Mouse (Mus musculus): Measurements from ENCODE around the gene AI593442.

AI593442 gene

GRCm38 (mm10) chr9:52679362-52679947 lies at the start of gene AI593442:
Gene AI593442 (minus strand): TSS chr9:52679780.
- DNase-seq (ENCODE audit: low spot score): no peak

- DNase-seq (ENCODE audit: low spot score): no peak
Measured at GRCm38 (mm10) chr9:52728806-52729205, 49.2 kb upstream of the AI593442 start.

DNA sequence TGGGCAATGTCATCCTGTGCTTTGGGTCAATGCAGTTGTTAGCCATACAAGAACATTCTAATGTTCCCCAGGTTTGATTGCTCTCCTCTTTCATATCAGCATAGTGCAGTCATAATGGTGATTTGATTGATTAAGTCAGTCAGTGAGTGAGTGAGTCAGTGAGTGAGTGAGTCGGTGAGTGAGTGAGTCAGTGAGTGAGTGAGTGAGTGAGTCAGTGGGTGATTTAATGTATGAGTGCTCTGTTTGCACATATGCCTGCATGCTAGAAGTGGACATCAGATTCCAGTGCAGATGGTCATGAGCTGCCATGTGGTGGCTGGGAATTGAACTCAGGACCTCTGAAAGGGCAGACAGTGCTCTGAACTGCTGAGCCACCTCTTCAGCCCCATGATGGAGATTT lies 43.0 kb upstream of the AI593442 start:
- no peak for DNase-seq (ENCODE audit: low spot score)

GRCm38 (mm10) chr9:52719562-52719961 lies 40.0 kb upstream of the AI593442 start:
- DNase-seq (ENCODE audit: low spot score): no peak

DNA sequence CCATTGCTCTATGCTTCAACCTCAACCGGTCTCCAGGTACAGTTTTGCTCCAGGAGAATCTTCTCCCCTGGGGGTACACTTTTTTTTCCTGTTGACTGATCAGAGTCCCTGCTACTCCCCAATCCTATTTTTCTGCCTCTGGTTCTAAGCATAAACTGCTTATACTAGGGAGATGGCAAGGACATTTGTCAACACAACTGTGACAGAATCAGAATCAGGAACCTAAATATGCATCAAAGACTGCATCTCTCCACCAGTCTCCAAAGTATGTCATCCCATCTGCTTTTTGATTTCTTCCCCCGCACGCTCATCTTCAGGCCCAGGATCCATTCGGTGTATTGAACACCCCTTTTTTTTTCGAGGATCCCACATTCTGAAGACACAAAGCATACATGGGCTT lies 456 bp upstream of the AI593442 start:
- no peak for DNase-seq (ENCODE audit: low spot score)

DNA sequence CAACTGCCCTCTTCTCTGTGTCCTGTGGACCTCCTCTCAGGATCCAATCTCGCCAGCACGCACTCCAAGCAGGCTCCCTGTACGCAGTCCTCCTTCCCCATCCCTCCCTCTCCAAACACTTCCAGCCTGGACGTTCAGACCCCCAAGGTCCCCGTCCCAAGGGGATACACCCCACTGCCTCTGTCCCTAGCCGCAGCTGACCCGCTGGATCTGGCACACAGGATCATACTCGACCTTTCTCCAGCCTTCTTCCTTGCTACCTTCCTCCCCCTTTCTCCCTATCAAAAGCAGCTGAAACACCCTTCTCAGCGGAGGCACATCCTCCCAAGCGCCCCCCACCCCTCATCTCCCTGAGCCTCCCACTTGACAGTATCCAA lies 753 bp downstream of the AI593442 start:
- no peak for DNase-seq (ENCODE audit: low spot score)

- no peak for DNase-seq (ENCODE audit: low spot score)
Measured at GRCm38 (mm10) chr9:52678179-52678838, 1.3 kb downstream of the AI593442 start.

DNA sequence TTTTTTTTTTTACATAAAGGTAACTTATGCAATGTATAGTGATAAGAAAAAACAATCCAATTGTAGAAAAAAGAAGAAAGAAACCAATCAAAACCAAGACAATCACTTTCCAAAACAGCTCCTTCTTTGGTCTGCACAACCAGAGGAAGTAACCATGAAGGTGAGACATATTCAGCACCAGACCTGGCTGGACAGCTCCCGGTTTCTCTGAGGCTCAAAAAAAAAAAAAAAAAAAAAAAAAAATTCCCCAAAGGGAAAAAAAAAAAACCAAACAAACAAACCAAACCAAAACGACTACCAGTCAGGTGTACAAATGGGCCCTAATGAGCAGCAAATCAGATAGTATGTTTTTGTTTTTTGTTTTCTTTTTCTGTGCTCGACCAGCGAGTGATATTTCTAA lies 3.0 kb downstream of the AI593442 start:
- DNase-seq (ENCODE audit: low spot score): no peak

DNA sequence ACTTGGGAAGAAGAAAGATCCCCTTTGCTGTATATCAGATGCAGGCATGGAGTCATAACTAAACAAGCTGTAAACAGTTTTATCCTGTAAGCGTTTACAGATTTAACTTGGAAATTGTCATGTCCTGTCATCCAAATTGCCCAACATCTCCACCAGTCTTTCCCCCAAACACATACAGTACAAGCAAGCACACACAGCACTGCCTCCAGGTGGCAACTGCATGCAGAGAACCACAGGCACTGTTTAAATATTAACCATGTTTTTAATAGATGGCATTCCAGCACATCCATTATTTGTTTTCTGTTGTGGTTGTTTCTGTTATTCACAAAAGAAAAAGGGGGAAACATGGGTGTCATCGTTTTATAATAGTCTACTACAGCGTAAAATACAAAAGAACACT lies 3.6 kb downstream of the AI593442 start:
- no peak for DNase-seq (ENCODE audit: low spot score)

DNA sequence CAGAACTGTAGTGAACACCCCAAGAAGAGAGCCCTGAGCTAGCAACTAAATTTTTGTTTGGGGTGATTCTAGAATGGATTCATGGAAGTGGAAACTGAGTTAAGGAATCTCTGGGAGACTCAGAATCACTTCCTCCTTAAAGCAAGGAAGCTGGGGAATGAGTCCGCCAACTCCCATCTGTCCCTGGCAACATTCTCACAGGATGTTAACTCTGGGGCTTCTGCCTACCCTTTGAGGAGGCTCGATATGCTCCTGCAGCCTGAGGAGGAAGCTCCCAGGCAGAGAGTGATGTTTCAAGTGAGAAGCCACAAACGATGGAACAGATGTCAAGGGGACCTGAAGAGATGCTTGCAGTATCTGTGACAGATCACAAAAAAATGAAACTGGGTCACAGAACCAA lies 18.2 kb downstream of the AI593442 start:
- no peak for DNase-seq (ENCODE audit: low spot score)

GRCm38 (mm10) chr9:52650341-52650951 lies 29.1 kb downstream of the AI593442 start:
- DNase-seq (ENCODE audit: low spot score): no peak

- DNase-seq (ENCODE audit: low spot score): no peak
Measured at GRCm38 (mm10) chr9:52645312-52645711, 34.3 kb downstream of the AI593442 start.

DNA sequence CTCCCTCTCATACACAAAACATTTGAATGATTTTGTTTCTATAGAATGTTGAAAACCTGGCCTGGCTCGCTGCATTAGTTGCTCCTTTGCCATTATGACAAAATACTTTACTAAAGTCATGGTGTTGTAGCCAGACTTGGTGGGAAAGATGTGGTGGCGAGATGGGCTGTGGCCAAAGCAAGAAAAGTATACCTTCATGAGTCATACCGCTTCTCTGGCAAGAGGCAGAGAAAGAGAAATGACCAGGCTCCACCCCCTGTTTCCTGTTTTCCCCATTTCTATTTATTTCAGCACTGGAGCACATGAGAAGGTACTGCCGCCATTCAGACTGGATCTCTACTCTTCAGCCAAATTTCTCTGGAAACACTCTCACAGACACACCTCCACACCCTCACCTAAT lies 35.0 kb downstream of the AI593442 start:
- DNase-seq (ENCODE audit: low spot score): no peak

- no peak for DNase-seq (ENCODE audit: low spot score)
Measured at GRCm38 (mm10) chr9:52644156-52644555, 35.4 kb downstream of the AI593442 start.

GRCm38 (mm10) chr9:52635991-52636390 lies 43.6 kb downstream of the AI593442 start:
- no peak for DNase-seq (ENCODE audit: low spot score)

- no peak for DNase-seq (ENCODE audit: low spot score)
Measured at GRCm38 (mm10) chr9:52623926-52624325, 55.7 kb downstream of the AI593442 start.

Data from MN1 (cell line).